Comparison of ENCODE assay signal across 17 mouse cellular contexts in the genomic region with DNA sequence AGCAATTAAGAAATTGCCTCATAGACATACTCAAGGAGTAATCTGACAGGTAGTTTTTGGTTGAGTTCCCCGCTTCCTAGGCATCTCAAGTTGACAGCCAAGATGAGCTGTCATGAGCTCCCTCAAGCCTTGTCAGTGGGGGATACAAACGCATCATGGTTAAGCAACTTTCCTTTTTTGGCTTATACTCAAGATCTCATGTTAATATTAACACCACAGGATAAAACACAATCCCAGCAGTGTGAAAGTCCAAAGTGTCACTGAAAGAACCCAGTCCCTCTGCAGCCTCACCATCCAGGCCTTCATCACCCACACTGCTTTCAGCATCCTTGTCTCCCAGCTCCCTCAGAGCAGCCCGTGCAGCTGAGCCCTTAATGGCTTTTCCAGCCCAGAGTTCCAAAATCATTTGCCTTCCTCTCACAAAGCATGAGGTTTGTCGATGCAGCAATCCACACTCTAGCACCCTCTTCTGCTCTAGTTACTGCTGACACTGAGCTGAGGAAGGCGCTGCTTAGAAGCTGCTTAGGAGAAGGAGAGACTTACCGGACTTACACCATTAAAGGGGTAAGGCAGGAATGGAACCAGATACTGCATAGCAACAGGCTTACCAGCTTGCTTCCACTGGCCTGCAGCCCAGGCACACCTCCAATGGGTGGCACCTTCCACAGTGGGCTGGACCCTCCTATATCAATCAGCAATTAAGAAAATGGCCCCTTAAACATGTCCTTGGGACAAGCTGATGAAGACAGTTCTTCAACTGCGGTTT.
DNase-seq lines count a peak whose midpoint lies in the region; ATAC-seq and TF ChIP-seq lines count a peak whose summit lies in the region.
"Had no signal": no experiment of that assay in that cellular context is flagged by ENCODE, and none has a peak within 500 bp of the region (broad histone marks: within the 10 kb centered on the region; RNA-seq: fewer than 3 reads in every experiment).

No protein-coding gene starts in this region.

- no peaks in the 10 kb centered on the region for H3K4me1 ChIP-seq in forebrain, postnatal 0 days (ENCODE audit: insufficient read depth)
- H3K4me1 ChIP-seq in forebrain, embryonic 13.5 days = no peaks in the 10 kb centered on the region
- H3K4me1 ChIP-seq in lung, postnatal 0 days (ENCODE audit: insufficient read depth, low read depth, low read length) = no peaks in the 10 kb centered on the region
- H3K4me1 ChIP-seq: forebrain, embryonic 15.5 days; lung, embryonic 15.5 days had no signal

- no peak overlapping the region for H3K9ac ChIP-seq in forebrain, postnatal 0 days
- no peak overlapping the region for H3K9ac ChIP-seq in forebrain, embryonic 13.5 days
- no peak overlapping the region for H3K9ac ChIP-seq in lung, postnatal 0 days (replicated peaks; ENCODE audit: low read depth)
- H3K9ac ChIP-seq: forebrain, embryonic 15.5 days; lung, embryonic 15.5 days had no signal

- no peak for DNase-seq in forebrain, postnatal 0 days
- peak; percentile 35 for DNase-seq in kidney, adult 11 months
- DNase-seq in kidney, postnatal 10 days = no peak
- peak; percentile 23 for DNase-seq in lung, postnatal 0 days (ENCODE audit: low spot score)
- DNase-seq in lung, postnatal 25 days (ENCODE audit: low spot score) = no peak
- peak; percentile 15 to 56 for DNase-seq in kidney, postnatal 25 days
- no peak for DNase-seq in left cerebral cortex, postnatal 10 days (ENCODE audit: extremely low spot score in 1 of 2, low spot score in 2 of 2)
- DNase-seq: adrenal gland, adult 8-10 months; cerebellum, adult 11-12 months; cerebellum, postnatal 36 days had no signal

- no peak for TF ChIP-seq CTCF in forebrain, postnatal 0 days (IDR thresholded peaks at IDR 0.05; ENCODE audit: low read depth)
- TF ChIP-seq CTCF in lung, postnatal 0 days (IDR thresholded peaks at IDR 0.05) = no peak

- no peak overlapping the region for H3K4me2 ChIP-seq in forebrain, postnatal 0 days (ENCODE audit: low read depth)
- H3K4me2 ChIP-seq in forebrain, embryonic 13.5 days = no peak overlapping the region
- no peak overlapping the region for H3K4me2 ChIP-seq in lung, postnatal 0 days (replicated peaks; ENCODE audit: low read depth, low read length)
- H3K4me2 ChIP-seq: forebrain, embryonic 15.5 days; lung, embryonic 15.5 days had no signal

- H3K27ac ChIP-seq in forebrain, postnatal 0 days (ENCODE audit: low read depth, low read length) = no peak overlapping the region
- no peak overlapping the region for H3K27ac ChIP-seq in forebrain, embryonic 13.5 days
- H3K27ac ChIP-seq in lung, postnatal 0 days (ENCODE audit: low read length) = no peak overlapping the region
- H3K27ac ChIP-seq: forebrain, embryonic 15.5 days; layer of hippocampus, adult 2 months; lung, embryonic 15.5 days had no signal

- no peaks in the 10 kb centered on the region for H3K9me3 ChIP-seq in forebrain, postnatal 0 days (ENCODE audit: low read length)
- H3K9me3 ChIP-seq in forebrain, embryonic 13.5 days (replicated peaks) = no peaks in the 10 kb centered on the region
- H3K9me3 ChIP-seq in lung, postnatal 0 days (ENCODE audit: low read length) = no peaks in the 10 kb centered on the region
- H3K9me3 ChIP-seq: forebrain, embryonic 15.5 days; lung, embryonic 15.5 days; megakaryocyte, embryonic 14.5 days had no signal

- no peak overlapping the region for H3K4me3 ChIP-seq in forebrain, postnatal 0 days (ENCODE audit: low read depth, low read length)
- H3K4me3 ChIP-seq in forebrain, embryonic 13.5 days = no peak overlapping the region
- no peak overlapping the region for H3K4me3 ChIP-seq in lung, postnatal 0 days (ENCODE audit: low read depth, low read length)
- H3K4me3 ChIP-seq: erythroblast, embryonic 14.5 days; forebrain, embryonic 15.5 days; layer of hippocampus, adult 2 months; lung, embryonic 15.5 days; megakaryocyte, embryonic 14.5 days had no signal

- peaks cover 18% of the 10 kb centered on the region; the same call in 1 of the 2 replicates for H3K36me3 ChIP-seq in forebrain, postnatal 0 days (ENCODE audit: insufficient read depth)
- H3K36me3 ChIP-seq in forebrain, embryonic 13.5 days (ENCODE audit: poor library complexity, severe bottlenecking) = peaks cover 15% of the 10 kb centered on the region; the same call in 1 of the 2 replicates
- H3K36me3 ChIP-seq in lung, postnatal 0 days (ENCODE audit: insufficient read depth, low read length) = no peaks in the 10 kb centered on the region
- H3K36me3 ChIP-seq: lung, embryonic 15.5 days had no signal

- ATAC-seq in forebrain, postnatal 0 days = peak; percentile 29; the same call in 1 of the 2 replicates
- no peak for ATAC-seq in forebrain, embryonic 13.5 days
- no peak for ATAC-seq in lung, postnatal 0 days
- ATAC-seq: forebrain, embryonic 15.5 days; midbrain, embryonic 16.5 days had no signal

- TF ChIP-seq EP300 in lung, postnatal 0 days (IDR thresholded peaks at IDR 0.05) = no peak

- H3K27me3 ChIP-seq in forebrain, postnatal 0 days (ENCODE audit: insufficient read depth, low read length) = no peaks in the 10 kb centered on the region
- no peaks in the 10 kb centered on the region for H3K27me3 ChIP-seq in forebrain, embryonic 13.5 days
- H3K27me3 ChIP-seq in lung, postnatal 0 days (replicated peaks; ENCODE audit: insufficient read depth, low read length) = no peaks in the 10 kb centered on the region
- H3K27me3 ChIP-seq: forebrain, embryonic 15.5 days; lung, embryonic 15.5 days; megakaryocyte, embryonic 14.5 days had no signal

- intact Hi-C loops in left cerebral cortex, postnatal 10 days (cut with DNase I) = no loop called here

- 79% methylated on average over 7 of the region's 7 CpGs for WGBS in forebrain, postnatal 0 days
- WGBS in forebrain, embryonic 13.5 days = 91% methylated on average over 7 of the region's 7 CpGs
- WGBS in lung, postnatal 0 days = 74% methylated on average over 7 of the region's 7 CpGs

Comparison
In these comparisons a context has a peak if more than half of its experiments do, and no peak if none do; other contexts are left out.
1. DNase-seq: peak in kidney, adult 11 months (single experiment), lung, postnatal 0 days (single experiment) and kidney, postnatal 25 days (2 of 2); none in forebrain, postnatal 0 days (single experiment), kidney, postnatal 10 days (single experiment), lung, postnatal 25 days (single experiment) and left cerebral cortex, postnatal 10 days (0 of 2).